Mouse (Mus musculus) lung, postnatal 0 days (tissue): ENCODE measurements around the gene Ppp2r3d. TPM values are rescaled to one million over a fixed set of nuclear protein-coding genes. Genes with fewer than 3 reads are reported as not detected.
"Not testable (repeated sequence)": the region's sequence is repeated elsewhere in the genome, so short reads cannot be mapped to it uniquely, and the experiment has no call there.

Experiments used
- ATAC-seq: fragments of 200-750 bp; cut with Nextera tagmentation; 2 replicates; pipeline ENCODE4 v1.8.0; 2017; ENCODE audit warnings: moderate library complexity
- DNase-seq: peaks from one replicate; pipeline ENCODE4 v3.0.0-alpha.2; 2016; ENCODE audit warnings: low spot score
- H3K27ac ChIP-seq: fragments of 300-500 bp; sonication (generic); 2 replicates; pipeline ENCODE4 v1.5.1; 2014; ENCODE audit warnings: antibody characterized with exemption, mild to moderate bottlenecking, low read length, mixed read lengths
- H3K27me3 ChIP-seq: fragments of 300-500 bp; sonication (generic); replicated peaks from 2 replicates; pipeline ENCODE4 v1.6.1; 2014; ENCODE audit warnings: low read length, mixed read lengths; ENCODE audit not compliant: insufficient read depth
- H3K36me3 ChIP-seq: fragments of 300-500 bp; sonication (generic); 2 replicates; pipeline ENCODE4 v1.6.1; 2014; ENCODE audit warnings: low read length, mixed read lengths; ENCODE audit not compliant: insufficient read depth
- H3K4me1 ChIP-seq: fragments of 300-500 bp; sonication (generic); 2 replicates; pipeline ENCODE4 v1.6.1; 2014; ENCODE audit warnings: antibody characterized with exemption, low read depth, low read length, mixed read lengths; ENCODE audit not compliant: insufficient read depth
- H3K4me2 ChIP-seq: fragments of 300-500 bp; sonication (generic); replicated peaks from 2 replicates; pipeline ENCODE4 v1.6.1; 2014; ENCODE audit warnings: low read depth, mild to moderate bottlenecking, low read length, moderate library complexity, mixed read lengths
- H3K4me3 ChIP-seq: fragments of 300-500 bp; sonication (generic); 2 replicates; pipeline ENCODE4 v1.5.1; 2014; ENCODE audit warnings: low read depth, low read length
- H3K9ac ChIP-seq: fragments of 300-500 bp; sonication (generic); replicated peaks from 2 replicates; pipeline ENCODE4 v1.6.1; 2014; ENCODE audit warnings: low read depth, mild to moderate bottlenecking
- H3K9me3 ChIP-seq: fragments of 300-500 bp; sonication (generic); 2 replicates; pipeline ENCODE4 v1.6.1; 2016; ENCODE audit warnings: low read length, mixed read lengths
- CTCF ChIP-seq: IDR thresholded peaks from 2 replicates; pipeline ENCODE4 v1.5.1; 2016; ENCODE audit warnings: antibody characterized with exemption, mild to moderate bottlenecking
- EP300 ChIP-seq: IDR thresholded peaks from 2 replicates; pipeline ENCODE4 v1.6.1; 2016; ENCODE audit warnings: antibody characterized with exemption, mild to moderate bottlenecking, control low read depth
- WGBS: fragments of 180-500 bp; shearing (Covaris S2); extraction: QIAGEN DNeasy Blood & Tissue Kit; methylation state at CpG from one replicate; pipeline ENCODE4 v1.1.7; 2014; 5-methylcytosine and 5-hydroxymethylcytosine counted together
- polyA plus RNA-seq: library from polyadenylated mRNA; unstranded; fragments of >200 nt; fragmentation: Nextera tagmentation; extraction: Ambion mirVana; gene quantifications from 2 replicates; pipeline ENCODE4 v1.2.1, GENCODE M21; 2015

The Ppp2r3d gene
- 118 and 125 TPM in 2 replicates for polyA plus RNA-seq

GRCm38 (mm10) chr9:124476096-124476902 lies at the start of gene Ppp2r3d:
Gene Ppp2r3d (minus strand): TSS chr9:124476898.
- no peak within 1 kb of the TSS for H3K4me2 ChIP-seq

GRCm38 (mm10) chr9:124493693-124494092 lies 17.0 kb upstream of the Ppp2r3d start, which contains the start of gene Gm21836:
Gene Gm21836 (minus strand): TSS chr9:124493793.
- H3K9me3 ChIP-seq, H3K36me3 ChIP-seq, H3K27ac ChIP-seq, DNase-seq, H3K27me3 ChIP-seq, H3K9ac ChIP-seq, H3K4me3 ChIP-seq, H3K4me2 ChIP-seq, ATAC-seq, H3K4me1 ChIP-seq: not testable (repeated sequence)
- 88% methylated on average over 2 of the region's 2 CpGs for WGBS

More at GRCm38 (mm10) chr9:124476096-124476902, at the start of gene Ppp2r3d:
- no peak for TF ChIP-seq EP300
- no peak for TF ChIP-seq CTCF
- H3K36me3 ChIP-seq, result peaks cover 6% of the 10 kb centered on the region; the same call in 1 of the 2 replicates
- peak; percentile 36 for DNase-seq
- H3K9ac ChIP-seq, result no peak within 1 kb of the TSS
- no peak within 1 kb of the TSS for H3K27ac ChIP-seq
- WGBS, result 94% methylated on average over 22 of the region's 22 CpGs
- peak; percentile 7; the same call in 1 of the 2 replicates for ATAC-seq
- no peaks in the 10 kb centered on the region for H3K27me3 ChIP-seq
- H3K4me3 ChIP-seq, result no peak within 1 kb of the TSS
- peaks cover 5% of the 10 kb centered on the region; the same call in 1 of the 2 replicates for H3K9me3 ChIP-seq
- H3K4me1 ChIP-seq, result no peaks in the 10 kb centered on the region

GRCm38 (mm10) chr9:124480361-124480980 lies 3.8 kb upstream of the Ppp2r3d start:
- not testable (repeated sequence) for DNase-seq, H3K9me3 ChIP-seq, H3K4me1 ChIP-seq, H3K27me3 ChIP-seq, H3K9ac ChIP-seq, H3K4me2 ChIP-seq, H3K27ac ChIP-seq, H3K36me3 ChIP-seq, H3K4me3 ChIP-seq, ATAC-seq
- 56% methylated on average over 13 of the region's 15 CpGs for WGBS

GRCm38 (mm10) chr9:124478081-124478480 lies 1.4 kb upstream of the Ppp2r3d start:
- Histone ChIP-seq H3K4me2 (no peak overlapping the region), H3K36me3 (peaks cover 6% of the 10 kb centered on the region; the same call in 1 of the 2 replicates), H3K9me3 (peaks cover 5% of the 10 kb centered on the region; the same call in 1 of the 2 replicates), H3K4me1 (no peaks in the 10 kb centered on the region), H3K27ac (no peak overlapping the region), H3K27me3 (no peaks in the 10 kb centered on the region), H3K9ac (no peak overlapping the region), H3K4me3 (no peak overlapping the region)
- 17% methylated on average over 3 of the region's 3 CpGs for WGBS
- peak; percentile 90 for ATAC-seq
- TF ChIP-seq CTCF, result no peak
- TF ChIP-seq EP300, result peak; percentile 90
- DNase-seq, result peak; percentile 81

- TF ChIP-seq CTCF (no peak), EP300 (no peak)
- peaks cover 6% of the 10 kb centered on the region; the same call in 1 of the 2 replicates for H3K36me3 ChIP-seq
- ATAC-seq, result no peak
- H3K27ac ChIP-seq, result no peak overlapping the region
- H3K9ac ChIP-seq, result no peak overlapping the region
- no peak for DNase-seq
- H3K4me1 ChIP-seq, result no peaks in the 10 kb centered on the region
- 87% methylated on average over 15 of the region's 15 CpGs for WGBS
- H3K9me3 ChIP-seq, result peaks cover 5% of the 10 kb centered on the region; the same call in 1 of the 2 replicates
- H3K4me2 ChIP-seq, result no peak overlapping the region
- H3K27me3 ChIP-seq, result no peaks in the 10 kb centered on the region
- no peak overlapping the region for H3K4me3 ChIP-seq
Observed at GRCm38 (mm10) chr9:124475689-124476088, 1.0 kb downstream of the Ppp2r3d start.

- Histone ChIP-seq H3K4me3 (no peak overlapping the region), H3K9me3 (no peaks in the 10 kb centered on the region), H3K4me1 (no peaks in the 10 kb centered on the region), H3K27me3 (no peaks in the 10 kb centered on the region), H3K27ac (no peak overlapping the region), H3K36me3 (no peaks in the 10 kb centered on the region), H3K4me2 (no peak overlapping the region), H3K9ac (no peak overlapping the region)
- TF ChIP-seq EP300, result no peak
- peak; percentile 92 for TF ChIP-seq CTCF
- peak; percentile 65 for ATAC-seq
- 3% methylated on average over 1 of the region's 1 CpGs for WGBS
- peak; percentile 69 for DNase-seq
Observed at GRCm38 (mm10) chr9:124456572-124456971, 20.1 kb downstream of the Ppp2r3d start.
